Mouse (Mus musculus): ENCODE results near the gene Eme2. TPM values are rescaled to one million over a fixed set of nuclear protein-coding genes. Genes with fewer than 3 reads are reported as not detected.

Gene Eme2
- 35.3 TPM for polyA plus RNA-seq (2014; fragmentation: Illumina TruSeq; extraction: RNeasy Lipid Tissue Mini Kit (QIAGEN cat#74804); ENCODE audit: low read depth, low replicate concordance)

DNA sequence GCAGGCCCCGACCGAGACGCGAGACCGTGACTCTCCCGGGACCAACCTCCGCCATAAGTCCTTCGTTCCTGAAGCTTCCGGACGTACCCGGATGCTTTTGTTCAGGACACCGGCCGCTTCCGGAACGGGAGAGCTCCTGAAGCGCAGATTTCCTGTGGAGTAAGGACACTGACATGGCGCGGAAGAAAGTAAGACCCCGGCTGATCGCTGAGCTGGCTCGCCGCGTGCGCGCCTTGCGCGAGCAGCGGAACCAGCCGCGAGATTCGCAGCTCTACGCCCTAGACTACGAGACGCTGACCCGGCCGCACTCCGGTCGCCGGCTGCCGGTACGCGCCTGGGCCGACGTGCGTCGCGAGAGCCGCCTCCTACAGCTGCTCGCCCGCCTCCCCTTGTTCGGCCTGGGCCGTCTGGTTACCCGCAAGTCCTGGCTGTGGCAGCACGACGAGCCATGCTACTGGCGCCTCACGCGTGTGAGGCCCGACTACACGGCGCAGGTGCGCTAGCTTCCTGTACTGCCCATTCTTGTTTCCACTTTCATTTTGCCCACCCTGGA is at the start of gene Eme2, which contains the start of gene Mrps34:
TSS of gene Eme2 (minus strand) at position 93 of the 553 bp plus-strand sequence.
TSS of gene Mrps34 (plus strand) at position 122 of the 553 bp plus-strand sequence.

DNA sequence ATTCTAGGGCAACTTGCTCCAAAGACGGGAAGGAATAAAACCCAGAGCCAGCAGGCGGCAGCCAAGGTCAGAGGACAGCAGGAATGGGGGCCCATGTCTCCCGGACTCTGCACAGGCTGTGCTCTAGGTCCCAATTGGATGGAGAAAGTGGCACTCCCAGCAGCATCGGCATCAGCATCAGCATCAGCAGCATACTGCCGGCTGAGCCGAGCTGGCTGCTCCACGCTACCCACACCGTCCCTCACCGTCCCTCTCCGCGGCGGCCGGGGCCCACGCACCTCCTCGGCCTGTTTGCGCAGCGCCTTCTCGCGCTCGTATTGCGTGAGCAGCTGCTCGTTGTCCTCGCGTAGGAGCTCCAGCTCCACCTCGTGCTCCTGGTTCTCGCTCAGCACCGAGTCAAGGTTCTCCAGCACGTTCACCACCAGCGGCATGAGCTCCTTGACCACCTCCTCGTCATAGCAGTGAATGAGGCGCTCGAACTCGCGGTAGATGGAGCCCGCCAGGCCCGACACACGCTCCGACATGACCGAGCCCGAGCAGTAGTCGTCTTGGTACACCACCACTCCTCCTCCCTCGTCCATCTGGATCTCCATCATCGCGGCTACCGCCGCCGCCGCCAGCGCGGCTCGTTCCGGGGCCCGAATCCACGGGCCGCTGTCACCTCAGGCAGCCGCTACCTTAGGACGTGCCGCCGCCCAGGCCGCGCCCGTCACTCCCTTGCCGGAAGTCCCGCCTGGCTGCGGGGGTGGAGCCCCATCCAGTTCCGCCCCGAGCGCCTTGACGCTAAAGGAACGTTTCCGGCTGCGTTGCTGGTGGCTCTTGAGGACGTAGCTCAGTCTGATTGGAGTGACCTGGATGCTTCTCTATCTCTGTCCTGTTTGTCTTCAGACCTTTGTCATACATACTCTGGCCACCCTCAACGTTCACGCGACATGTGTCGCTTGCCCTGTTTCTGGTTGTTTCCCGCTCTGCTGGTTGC is 41.7 kb upstream of the Eme2 start, which contains the start of gene Mapk8ip3:
TSS of gene Mapk8ip3 (minus strand) at position 719 of the 979 bp plus-strand sequence.

GRCm38 (mm10) chr17:24896241-24896992 is 1.5 kb upstream of the Eme2 start, which contains the start of gene Nme3:
Gene Nme3 (plus strand): TSS chr17:24896500.

GRCm38 (mm10) chr17:24886134-24886931 is 8.6 kb downstream of the Eme2 start, which contains the start of the genes Nubp2 and Spsb3:
Gene Nubp2 (minus strand): TSS chr17:24886349.
Gene Spsb3 (plus strand): TSS chr17:24886643.

GRCm38 (mm10) chr17:24865776-24866175 is 29.1 kb downstream of the Eme2 start, which contains the start of gene Igfals:
Gene Igfals (plus strand): TSS chr17:24865997.

DNA sequence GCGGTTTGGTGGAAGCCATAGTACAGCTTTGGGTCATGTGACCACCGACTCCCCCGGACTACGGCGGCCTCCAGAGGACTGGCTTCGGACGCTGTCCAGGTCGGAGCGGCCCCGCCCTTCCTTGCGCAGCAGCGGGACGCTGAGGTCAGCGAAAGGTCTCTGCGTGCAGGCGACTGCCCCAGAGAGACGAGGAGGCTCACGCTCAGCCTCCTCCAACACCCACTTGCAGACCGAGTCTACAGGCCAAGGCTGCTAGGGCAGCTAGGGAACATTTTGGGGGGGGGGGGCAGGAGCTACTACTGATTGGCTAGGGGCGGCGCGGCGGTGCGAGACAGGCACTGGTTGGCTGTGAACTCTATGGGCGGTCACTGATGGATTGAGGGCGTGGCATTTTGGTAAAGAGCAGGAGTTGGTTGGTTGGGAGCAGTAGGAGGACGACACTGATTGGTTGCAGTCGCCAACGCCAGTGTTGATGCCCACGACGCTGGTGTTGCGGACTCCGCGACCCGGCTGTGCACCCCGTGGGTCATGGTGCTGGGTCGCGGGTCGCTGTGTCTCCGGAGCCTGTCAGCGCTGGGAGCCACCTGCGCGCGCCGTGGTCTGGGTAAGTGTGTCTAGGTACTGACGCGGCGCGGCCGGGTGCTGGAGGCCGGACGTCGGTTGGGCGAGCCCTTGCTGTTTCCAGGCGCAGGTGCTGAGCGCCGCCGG is 44.7 kb downstream of the Eme2 start, which contains the start of gene Fahd1:
TSS of gene Fahd1 (minus strand) at position 300 of the 708 bp plus-strand sequence.

GRCm38 (mm10) chr17:24839842-24840241 is 55.0 kb downstream of the Eme2 start, which contains the start of gene Hagh:
Gene Hagh (plus strand): TSS chr17:24840143.

Other genes starting within 250 kb of the Eme2 start
- 43.1 TPM for gene Slc9a3r2, start 244.8 kb downstream of the Eme2 start, polyA plus RNA-seq (2014; fragmentation: Illumina TruSeq; extraction: RNeasy Lipid Tissue Mini Kit (QIAGEN cat#74804); ENCODE audit: low read depth, low replicate concordance)
- not detected for gene Npw, start 236.6 kb downstream of the Eme2 start, polyA plus RNA-seq (2014; fragmentation: Illumina TruSeq; extraction: RNeasy Lipid Tissue Mini Kit (QIAGEN cat#74804); ENCODE audit: low read depth, low replicate concordance)
- gene Zfp598, start 225.4 kb downstream of the Eme2 start, polyA plus RNA-seq (2014; fragmentation: Illumina TruSeq; extraction: RNeasy Lipid Tissue Mini Kit (QIAGEN cat#74804); ENCODE audit: low read depth, low replicate concordance): 33.7 TPM
- not detected for gene Syngr3, start 205.1 kb downstream of the Eme2 start, polyA plus RNA-seq (2014; fragmentation: Illumina TruSeq; extraction: RNeasy Lipid Tissue Mini Kit (QIAGEN cat#74804); ENCODE audit: low read depth, low replicate concordance)
- 27.0 TPM for gene Gfer, start 198.9 kb downstream of the Eme2 start, polyA plus RNA-seq (2014; fragmentation: Illumina TruSeq; extraction: RNeasy Lipid Tissue Mini Kit (QIAGEN cat#74804); ENCODE audit: low read depth, low replicate concordance)
- 4.2 TPM for gene Noxo1, start 198.9 kb downstream of the Eme2 start, polyA plus RNA-seq (2014; fragmentation: Illumina TruSeq; extraction: RNeasy Lipid Tissue Mini Kit (QIAGEN cat#74804); ENCODE audit: low read depth, low replicate concordance)
- gene Tbl3, start 187.4 kb downstream of the Eme2 start, polyA plus RNA-seq (2014; fragmentation: Illumina TruSeq; extraction: RNeasy Lipid Tissue Mini Kit (QIAGEN cat#74804); ENCODE audit: low read depth, low replicate concordance): 20.3 TPM
- 8.2 TPM for gene Rnf151, start 177.0 kb downstream of the Eme2 start, polyA plus RNA-seq (2014; fragmentation: Illumina TruSeq; extraction: RNeasy Lipid Tissue Mini Kit (QIAGEN cat#74804); ENCODE audit: low read depth, low replicate concordance)
- 1,196 TPM for gene Rps2, start 177.0 kb downstream of the Eme2 start, polyA plus RNA-seq (2014; fragmentation: Illumina TruSeq; extraction: RNeasy Lipid Tissue Mini Kit (QIAGEN cat#74804); ENCODE audit: low read depth, low replicate concordance)
- gene Ndufb10, start 170.6 kb downstream of the Eme2 start, polyA plus RNA-seq (2014; fragmentation: Illumina TruSeq; extraction: RNeasy Lipid Tissue Mini Kit (QIAGEN cat#74804); ENCODE audit: low read depth, low replicate concordance): 212 TPM
- gene Rpl3l, start 167.3 kb downstream of the Eme2 start, polyA plus RNA-seq (2014; fragmentation: Illumina TruSeq; extraction: RNeasy Lipid Tissue Mini Kit (QIAGEN cat#74804); ENCODE audit: low read depth, low replicate concordance): 44.8 TPM
- 165 TPM for gene Msrb1, start 158.4 kb downstream of the Eme2 start, polyA plus RNA-seq (2014; fragmentation: Illumina TruSeq; extraction: RNeasy Lipid Tissue Mini Kit (QIAGEN cat#74804); ENCODE audit: low read depth, low replicate concordance)
- gene Hs3st6, start 142.1 kb downstream of the Eme2 start, polyA plus RNA-seq (2014; fragmentation: Illumina TruSeq; extraction: RNeasy Lipid Tissue Mini Kit (QIAGEN cat#74804); ENCODE audit: low read depth, low replicate concordance): 22.6 TPM
- gene Meiob, start 90.8 kb downstream of the Eme2 start, polyA plus RNA-seq (2014; fragmentation: Illumina TruSeq; extraction: RNeasy Lipid Tissue Mini Kit (QIAGEN cat#74804); ENCODE audit: low read depth, low replicate concordance): 1.1 TPM
- 75.0 TPM for gene Hagh, start 54.9 kb downstream of the Eme2 start, polyA plus RNA-seq (2014; fragmentation: Illumina TruSeq; extraction: RNeasy Lipid Tissue Mini Kit (QIAGEN cat#74804); ENCODE audit: low read depth, low replicate concordance)
- gene Fahd1, start 44.7 kb downstream of the Eme2 start, polyA plus RNA-seq (2014; fragmentation: Illumina TruSeq; extraction: RNeasy Lipid Tissue Mini Kit (QIAGEN cat#74804); ENCODE audit: low read depth, low replicate concordance): 15.6 TPM
- 11.6 TPM for gene Igfals, start 29.1 kb downstream of the Eme2 start, polyA plus RNA-seq (2014; fragmentation: Illumina TruSeq; extraction: RNeasy Lipid Tissue Mini Kit (QIAGEN cat#74804); ENCODE audit: low read depth, low replicate concordance)
- 38.1 TPM for gene Nubp2, start 8.7 kb downstream of the Eme2 start, polyA plus RNA-seq (2014; fragmentation: Illumina TruSeq; extraction: RNeasy Lipid Tissue Mini Kit (QIAGEN cat#74804); ENCODE audit: low read depth, low replicate concordance)
- 33.3 TPM for gene Spsb3, start 8.4 kb downstream of the Eme2 start, polyA plus RNA-seq (2014; fragmentation: Illumina TruSeq; extraction: RNeasy Lipid Tissue Mini Kit (QIAGEN cat#74804); ENCODE audit: low read depth, low replicate concordance)
- gene Mrps34, start within 50 bp of the Eme2 start, polyA plus RNA-seq (2014; fragmentation: Illumina TruSeq; extraction: RNeasy Lipid Tissue Mini Kit (QIAGEN cat#74804); ENCODE audit: low read depth, low replicate concordance): 79.8 TPM
- gene Nme3, start 1.4 kb upstream of the Eme2 start, polyA plus RNA-seq (2014; fragmentation: Illumina TruSeq; extraction: RNeasy Lipid Tissue Mini Kit (QIAGEN cat#74804); ENCODE audit: low read depth, low replicate concordance): 52.6 TPM
- 54.7 TPM for gene Mapk8ip3, start 41.9 kb upstream of the Eme2 start, polyA plus RNA-seq (2014; fragmentation: Illumina TruSeq; extraction: RNeasy Lipid Tissue Mini Kit (QIAGEN cat#74804); ENCODE audit: low read depth, low replicate concordance)
- gene Jpt2, start 65.6 kb upstream of the Eme2 start, polyA plus RNA-seq (2014; fragmentation: Illumina TruSeq; extraction: RNeasy Lipid Tissue Mini Kit (QIAGEN cat#74804); ENCODE audit: low read depth, low replicate concordance): 49.4 TPM
- gene Cramp1l, start 120.7 kb upstream of the Eme2 start, polyA plus RNA-seq (2014; fragmentation: Illumina TruSeq; extraction: RNeasy Lipid Tissue Mini Kit (QIAGEN cat#74804); ENCODE audit: low read depth, low replicate concordance): 15.0 TPM
- 18.5 TPM for gene Ift140, start 121.0 kb upstream of the Eme2 start, polyA plus RNA-seq (2014; fragmentation: Illumina TruSeq; extraction: RNeasy Lipid Tissue Mini Kit (QIAGEN cat#74804); ENCODE audit: low read depth, low replicate concordance)
- 21.5 TPM for gene Tmem204, start 188.5 kb upstream of the Eme2 start, polyA plus RNA-seq (2014; fragmentation: Illumina TruSeq; extraction: RNeasy Lipid Tissue Mini Kit (QIAGEN cat#74804); ENCODE audit: low read depth, low replicate concordance)
- gene Telo2, start 220.9 kb upstream of the Eme2 start, polyA plus RNA-seq (2014; fragmentation: Illumina TruSeq; extraction: RNeasy Lipid Tissue Mini Kit (QIAGEN cat#74804); ENCODE audit: low read depth, low replicate concordance): 26.1 TPM
- gene Ptx4, start 225.7 kb upstream of the Eme2 start, polyA plus RNA-seq (2014; fragmentation: Illumina TruSeq; extraction: RNeasy Lipid Tissue Mini Kit (QIAGEN cat#74804); ENCODE audit: low read depth, low replicate concordance): not detected
- 66.5 TPM for gene Clcn7, start 238.3 kb upstream of the Eme2 start, polyA plus RNA-seq (2014; fragmentation: Illumina TruSeq; extraction: RNeasy Lipid Tissue Mini Kit (QIAGEN cat#74804); ENCODE audit: low read depth, low replicate concordance)

Measured in adipose tissue, adult 10 weeks (tissue).